Mouse (Mus musculus) midbrain, embryonic 15.5 days (tissue): ENCODE measurements around the gene Fgl2. TPM values are rescaled to one million over a fixed set of nuclear protein-coding genes. Genes with fewer than 3 reads are reported as not detected.

ENCODE experiments used
- ATAC-seq: fragments of 200-750 bp; cut with Nextera tagmentation; replicated peaks from 2 replicates; pipeline ENCODE4 v1.8.0; 2017; ENCODE audit warnings: moderate TSS enrichment
- H3K27ac ChIP-seq: fragments of 300-500 bp; sonication (generic); 2 replicates; pipeline ENCODE4 v1.5.1; 2015; ENCODE audit warnings: mild to moderate bottlenecking, inconsistent platforms
- H3K27me3 ChIP-seq: fragments of 300-500 bp; sonication (generic); replicated peaks from 2 replicates; pipeline ENCODE4 v1.6.1; 2015; ENCODE audit warnings: inconsistent platforms
- H3K36me3 ChIP-seq: fragments of 300-500 bp; sonication (generic); replicated peaks from 2 replicates; pipeline ENCODE4 v1.6.1; 2015; ENCODE audit warnings: inconsistent platforms
- H3K4me1 ChIP-seq: fragments of 300-500 bp; sonication (generic); 2 replicates; pipeline ENCODE4 v1.6.1; 2015; ENCODE audit warnings: inconsistent platforms
- H3K4me2 ChIP-seq: fragments of 300-500 bp; sonication (generic); 2 replicates; pipeline ENCODE4 v1.6.1; 2015; ENCODE audit warnings: inconsistent platforms, mild to moderate bottlenecking, moderate library complexity
- H3K4me3 ChIP-seq: fragments of 300-500 bp; sonication (generic); 2 replicates; pipeline ENCODE4 v1.5.1; 2015; ENCODE audit warnings: mild to moderate bottlenecking, inconsistent platforms
- H3K9ac ChIP-seq: fragments of 300-500 bp; sonication (generic); 2 replicates; pipeline ENCODE4 v1.6.1; 2015; ENCODE audit warnings: mild to moderate bottlenecking, inconsistent platforms
- H3K9me3 ChIP-seq: fragments of 300-500 bp; sonication (generic); 2 replicates; pipeline ENCODE4 v1.6.1; 2016; ENCODE audit warnings: inconsistent platforms
- WGBS: fragments of 180-500 bp; shearing (Covaris S2); methylation state at CpG from one replicate; pipeline ENCODE4 v1.1.7; 2015; ENCODE audit warnings: mixed read lengths; 5-methylcytosine and 5-hydroxymethylcytosine counted together
- polyA plus RNA-seq: library from polyadenylated mRNA; unstranded; fragments of >200 nt; fragmentation: Nextera tagmentation; extraction: Ambion mirVana; gene quantifications from 2 replicates; pipeline ENCODE4 v1.2.1, GENCODE M21; 2015

The Fgl2 gene
- polyA plus RNA-seq, 1 experiment from 2014 or later = 2.4 TPM

DNA sequence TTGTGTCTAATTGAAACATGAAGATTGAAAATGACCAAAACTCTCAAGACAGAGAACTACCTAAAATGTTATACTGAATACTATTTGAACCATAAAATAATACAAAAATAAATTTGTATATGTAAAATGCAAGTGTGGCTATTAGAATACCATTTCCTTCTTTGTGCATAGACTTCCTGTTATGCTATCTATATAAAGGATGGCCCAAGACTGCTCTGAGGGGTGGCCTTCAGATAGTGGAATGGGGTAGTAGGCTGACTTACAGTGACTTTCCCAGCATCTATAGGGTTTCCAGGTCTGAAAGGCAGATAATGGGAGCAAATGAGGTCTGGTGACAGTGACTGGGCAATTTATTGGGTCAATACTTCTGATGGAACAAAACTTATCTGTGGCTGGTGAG lies 14.9 kb downstream of the Fgl2 start:
- Histone ChIP-seq H3K27ac (no peak overlapping the region), H3K4me2 (no peak overlapping the region), H3K9me3 (no peaks in the 10 kb centered on the region), H3K4me1 (no peaks in the 10 kb centered on the region), H3K9ac (no peak overlapping the region), H3K27me3 (no peaks in the 10 kb centered on the region), H3K36me3 (no peaks in the 10 kb centered on the region), H3K4me3 (no peak overlapping the region)
- no peak for ATAC-seq

DNA sequence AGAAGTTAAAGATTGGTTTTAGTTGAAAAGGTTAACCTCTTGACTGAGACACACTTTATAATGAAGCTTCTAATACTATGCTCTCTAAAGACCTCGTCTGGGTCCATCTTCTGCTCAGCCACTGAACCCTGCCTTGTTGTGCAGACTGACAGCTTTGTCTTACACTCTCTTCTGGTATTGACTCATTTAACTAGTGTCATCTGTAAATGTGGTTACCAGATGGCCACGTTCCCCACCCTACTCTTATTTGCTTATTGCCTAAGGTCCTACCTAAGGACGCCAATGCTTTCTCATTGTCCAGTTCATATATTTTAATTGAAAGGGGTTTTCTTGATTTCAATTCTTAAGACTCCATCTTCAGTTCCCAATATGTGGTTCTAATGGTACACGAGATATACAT lies 16.4 kb downstream of the Fgl2 start:
- 80% methylated on average over 4 of the region's 4 CpGs for WGBS
- no peak overlapping the region for H3K9ac ChIP-seq
- ATAC-seq = no peak

GRCm38 (mm10) chr5:21391616-21392384 lies 19.4 kb downstream of the Fgl2 start:
- no peak overlapping the region for H3K27ac ChIP-seq
- H3K9me3 ChIP-seq = no peaks in the 10 kb centered on the region
- no peak overlapping the region for H3K4me2 ChIP-seq
- 50% methylated on average over 13 of the region's 13 CpGs for WGBS
- H3K9ac ChIP-seq = no peak overlapping the region
- H3K36me3 ChIP-seq = no peaks in the 10 kb centered on the region
- no peak overlapping the region for H3K4me3 ChIP-seq
- H3K27me3 ChIP-seq = no peaks in the 10 kb centered on the region
- H3K4me1 ChIP-seq = no peaks in the 10 kb centered on the region
- ATAC-seq = no peak

More for the DNA sequence above, 16.4 kb downstream of the Fgl2 start:
- Histone ChIP-seq H3K36me3 (no peaks in the 10 kb centered on the region), H3K9me3 (no peaks in the 10 kb centered on the region), H3K4me2 (no peak overlapping the region), H3K27ac (no peak overlapping the region), H3K4me1 (no peaks in the 10 kb centered on the region), H3K27me3 (no peaks in the 10 kb centered on the region), H3K4me3 (no peak overlapping the region)

GRCm38 (mm10) chr5:21394562-21394961 lies 22.1 kb downstream of the Fgl2 start:
- WGBS = 88% methylated on average over 2 of the region's 2 CpGs
- H3K27ac ChIP-seq = no peak overlapping the region
- no peaks in the 10 kb centered on the region for H3K36me3 ChIP-seq
- no peak overlapping the region for H3K9ac ChIP-seq
- no peaks in the 10 kb centered on the region for H3K27me3 ChIP-seq
- no peak overlapping the region for H3K4me2 ChIP-seq
- H3K9me3 ChIP-seq = no peaks in the 10 kb centered on the region
- H3K4me1 ChIP-seq = no peaks in the 10 kb centered on the region
- H3K4me3 ChIP-seq = no peak overlapping the region
- ATAC-seq = no peak

DNA sequence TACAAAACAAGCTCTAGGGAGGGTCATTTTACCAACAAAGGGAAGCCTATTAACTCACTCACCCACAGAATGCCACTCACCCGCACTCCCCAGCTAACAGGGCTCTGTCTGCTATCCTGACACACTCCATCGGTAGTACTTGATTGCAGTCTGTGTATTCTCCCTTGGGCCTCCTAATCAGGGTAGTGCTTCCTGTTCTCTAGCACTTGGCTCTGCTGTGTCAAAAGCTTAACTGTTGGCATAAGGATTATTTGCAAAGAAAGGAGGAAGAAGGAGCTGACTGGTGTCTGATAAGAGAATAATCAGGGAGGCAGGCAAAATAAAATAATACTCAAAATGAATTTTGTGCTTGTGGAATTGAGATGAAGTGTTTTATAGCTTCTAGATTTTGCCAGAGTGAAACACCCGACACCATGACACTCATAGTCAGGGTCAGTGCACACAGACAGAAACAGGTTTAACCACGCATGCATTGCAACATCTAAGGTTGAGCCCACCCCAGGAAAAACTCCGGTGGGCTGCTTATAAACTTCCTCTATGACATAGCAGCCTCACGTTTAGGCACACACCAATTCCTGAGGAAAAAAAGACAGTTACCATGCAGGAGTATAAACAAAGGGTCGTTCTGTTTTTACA lies 22.9 kb downstream of the Fgl2 start:
- ATAC-seq = no peak; the same call in 1 of the 2 replicates
- WGBS = 46% methylated on average over 7 of the region's 7 CpGs
- no peaks in the 10 kb centered on the region for H3K27me3 ChIP-seq
- no peak overlapping the region for H3K4me3 ChIP-seq
- H3K4me2 ChIP-seq = no peak overlapping the region
- H3K4me1 ChIP-seq = no peaks in the 10 kb centered on the region
- H3K27ac ChIP-seq = no peak overlapping the region
- no peak overlapping the region for H3K9ac ChIP-seq
- H3K36me3 ChIP-seq = no peaks in the 10 kb centered on the region
- H3K9me3 ChIP-seq = no peaks in the 10 kb centered on the region

DNA sequence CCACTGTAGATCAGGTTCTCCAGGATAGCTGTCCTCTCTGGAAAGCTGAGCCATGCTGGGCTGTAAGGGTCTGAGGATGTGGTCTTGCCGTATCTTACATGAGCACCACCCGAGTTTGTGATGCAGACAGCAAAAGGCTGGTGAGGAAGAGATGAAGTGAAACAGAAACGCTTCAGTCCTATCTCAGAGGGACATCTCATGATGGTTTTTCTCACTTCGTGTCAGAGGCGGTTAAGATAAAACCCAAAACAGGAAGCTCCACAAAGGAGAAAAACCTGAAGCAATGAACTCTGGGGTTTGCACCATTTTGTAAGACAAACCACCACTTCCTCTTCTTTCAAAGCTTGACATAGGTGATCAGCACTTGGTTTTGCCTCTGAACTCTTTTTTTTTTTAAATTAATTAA lies 38.8 kb downstream of the Fgl2 start:
- ATAC-seq = no peak
- no peak overlapping the region for H3K27ac ChIP-seq
- no peak overlapping the region for H3K4me3 ChIP-seq
- H3K9ac ChIP-seq = no peak overlapping the region
- no peak overlapping the region for H3K4me2 ChIP-seq
- WGBS = 90% methylated on average over 5 of the region's 5 CpGs
- no peaks in the 10 kb centered on the region for H3K4me1 ChIP-seq
- no peaks in the 10 kb centered on the region for H3K36me3 ChIP-seq
- H3K9me3 ChIP-seq = no peaks in the 10 kb centered on the region
- H3K27me3 ChIP-seq = no peaks in the 10 kb centered on the region

GRCm38 (mm10) chr5:21412056-21412455 lies 39.6 kb downstream of the Fgl2 start:
- no peak for ATAC-seq

DNA sequence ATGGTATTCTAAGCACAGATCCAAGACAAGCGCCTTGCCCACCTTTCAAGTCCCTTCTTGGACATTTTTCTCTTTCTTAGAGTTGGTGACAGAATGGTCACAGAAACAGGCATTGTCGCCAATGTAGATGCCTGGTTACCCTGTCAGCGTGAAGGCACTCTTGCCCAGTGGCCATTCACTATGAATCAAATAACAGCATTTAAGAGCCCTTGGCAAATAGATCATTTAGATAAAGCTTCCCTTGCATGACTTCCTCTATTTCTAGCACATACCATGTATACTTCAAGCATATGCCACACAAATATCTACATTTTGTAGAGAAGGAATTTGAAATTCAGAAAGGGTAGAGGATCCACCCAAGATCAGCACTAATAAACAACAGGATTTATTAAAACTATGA lies 40.9 kb downstream of the Fgl2 start:
- H3K9me3 ChIP-seq = no peaks in the 10 kb centered on the region
- no peaks in the 10 kb centered on the region for H3K4me1 ChIP-seq
- ATAC-seq = no peak

More at GRCm38 (mm10) chr5:21412056-21412455, 39.6 kb downstream of the Fgl2 start:
- no peaks in the 10 kb centered on the region for H3K9me3 ChIP-seq
- H3K4me2 ChIP-seq = no peak overlapping the region
- no peak overlapping the region for H3K27ac ChIP-seq
- H3K9ac ChIP-seq = no peak overlapping the region
- H3K4me1 ChIP-seq = no peaks in the 10 kb centered on the region
- H3K36me3 ChIP-seq = no peaks in the 10 kb centered on the region
- H3K27me3 ChIP-seq = no peaks in the 10 kb centered on the region
- no peak overlapping the region for H3K4me3 ChIP-seq
- WGBS = 76% methylated on average over 5 of the region's 5 CpGs

GRCm38 (mm10) chr5:21414116-21414820 lies 41.8 kb downstream of the Fgl2 start:
- no peak for ATAC-seq
- 43% methylated on average over 1 of the region's 1 CpGs for WGBS

More for the DNA sequence above, 40.9 kb downstream of the Fgl2 start:
- H3K4me2 ChIP-seq = no peak overlapping the region
- H3K27me3 ChIP-seq = no peaks in the 10 kb centered on the region
- no peaks in the 10 kb centered on the region for H3K36me3 ChIP-seq
- 96% methylated on average over 3 of the region's 3 CpGs for WGBS
- H3K27ac ChIP-seq = no peak overlapping the region
- no peak overlapping the region for H3K9ac ChIP-seq
- no peak overlapping the region for H3K4me3 ChIP-seq

DNA sequence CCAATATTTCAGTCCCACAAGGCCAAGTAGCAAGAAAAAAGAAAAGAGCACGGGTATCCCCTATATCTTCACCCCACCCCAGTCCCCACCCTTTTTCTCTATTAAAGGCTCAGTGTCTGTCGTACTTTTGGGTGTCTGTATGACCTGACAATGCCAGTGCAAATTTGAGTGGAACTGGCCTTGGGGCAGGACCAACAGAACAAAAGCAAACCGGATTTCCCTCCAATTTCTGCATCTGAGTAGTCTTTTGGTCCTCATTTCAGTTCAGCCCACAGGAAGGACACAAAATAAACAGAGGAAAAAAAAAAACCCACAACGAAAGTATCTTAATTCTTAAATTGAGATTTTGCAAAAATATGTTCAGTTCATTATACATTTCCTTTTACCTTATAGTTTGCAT lies 46.2 kb downstream of the Fgl2 start:
- no peak overlapping the region for H3K9ac ChIP-seq
- H3K36me3 ChIP-seq = no peaks in the 10 kb centered on the region
- H3K4me1 ChIP-seq = no peaks in the 10 kb centered on the region
- no peak overlapping the region for H3K4me2 ChIP-seq
- H3K27me3 ChIP-seq = no peaks in the 10 kb centered on the region
- WGBS = 76% methylated on average over 4 of the region's 4 CpGs
- H3K4me3 ChIP-seq = no peak overlapping the region
- ATAC-seq = no peak
- no peaks in the 10 kb centered on the region for H3K9me3 ChIP-seq
- H3K27ac ChIP-seq = no peak overlapping the region

More at GRCm38 (mm10) chr5:21414116-21414820, 41.8 kb downstream of the Fgl2 start:
- Histone ChIP-seq H3K4me1 (no peaks in the 10 kb centered on the region), H3K4me3 (no peak overlapping the region), H3K9ac (no peak overlapping the region), H3K4me2 (no peak overlapping the region), H3K27ac (no peak overlapping the region), H3K36me3 (no peaks in the 10 kb centered on the region), H3K27me3 (no peaks in the 10 kb centered on the region), H3K9me3 (no peaks in the 10 kb centered on the region)

DNA sequence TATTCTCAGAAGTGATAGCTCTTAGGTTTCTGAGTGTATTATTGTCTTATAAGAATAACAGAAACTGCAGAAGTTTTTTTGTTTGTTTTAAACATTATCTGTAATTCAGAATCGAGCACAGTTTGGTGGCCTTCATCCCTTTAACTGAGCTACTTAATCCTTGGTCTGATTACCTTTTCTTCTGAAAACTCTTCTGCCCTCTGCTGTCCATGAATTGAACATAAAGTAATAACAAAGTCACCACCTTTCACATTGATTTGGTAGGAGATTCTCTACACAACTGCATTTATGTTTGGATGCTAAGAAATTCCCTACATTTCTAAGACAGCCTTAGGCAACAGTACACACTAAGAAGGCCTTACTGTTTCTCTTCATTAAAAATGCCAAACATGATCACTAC lies 48.2 kb downstream of the Fgl2 start:
- Histone ChIP-seq H3K27me3 (no peaks in the 10 kb centered on the region), H3K9me3 (no peaks in the 10 kb centered on the region), H3K4me3 (no peak overlapping the region), H3K4me2 (no peak overlapping the region), H3K4me1 (peaks cover 4% of the 10 kb centered on the region), H3K36me3 (no peaks in the 10 kb centered on the region), H3K27ac (no peak overlapping the region), H3K9ac (no peak overlapping the region)
- 14% methylated on average over 1 of the region's 1 CpGs for WGBS
- ATAC-seq = no peak
